Mouse (Mus musculus) MEL (cell line): ENCODE results near the gene Zfp617. TPM values are rescaled to one million over a fixed set of nuclear protein-coding genes. Genes with fewer than 3 reads are reported as not detected.

ENCODE experiments used
- DNase-seq: peaks from one replicate; pipeline ENCODE4 v3.0.0; 2011; ENCODE audit warnings: low read depth, low spot score
- H3K27ac ChIP-seq: 2 replicates; pipeline ENCODE4 v1.5.1; 2012; ENCODE audit warnings: low read depth, mild to moderate bottlenecking, control low read depth, low read length, moderate library complexity; ENCODE audit not compliant: control insufficient read depth
- H3K27me3 ChIP-seq, 2 experiments: fragments of 150-350 bp in 1 of 2; sonication (generic) in 1 of 2; 2 replicates each; pipeline ENCODE4 v1.6.1; 2012; ENCODE audit warnings: low read length in 2 of 2, mild to moderate bottlenecking in 2 of 2, improper control_type of control experiment in 1 of 2, moderate library complexity in 1 of 2; ENCODE audit not compliant: insufficient read depth in 2 of 2, control insufficient read depth in 1 of 2
- H3K36me3 ChIP-seq, 2 experiments: 2 replicates each; pipeline ENCODE4 v1.6.1; 2012 to 2014; ENCODE audit warnings: low read length in 2 of 2, improper control_type of control experiment in 1 of 2, inconsistent platforms in 1 of 2, mild to moderate bottlenecking in 1 of 2; ENCODE audit not compliant: insufficient read depth in 2 of 2, control insufficient read depth in 1 of 2
- H3K4me1 ChIP-seq, 2 experiments: fragments of 150-350 bp in 1 of 2; sonication (generic) in 1 of 2; 2 replicates each; pipeline ENCODE4 v1.6.1; 2012; ENCODE audit warnings: low read length in 2 of 2, improper control_type of control experiment in 1 of 2, mild to moderate bottlenecking in 1 of 2; ENCODE audit not compliant: insufficient read depth in 2 of 2, control insufficient read depth in 1 of 2
- H3K4me3 ChIP-seq, 2 experiments: fragments of 150-350 bp in 1 of 2; sonication (generic) in 1 of 2; 2 replicates each; pipeline ENCODE4 v1.5.1; 2012; ENCODE audit warnings: low read depth in 2 of 2, low read length in 2 of 2, mild to moderate bottlenecking in 2 of 2, moderate library complexity in 2 of 2, control low read depth in 1 of 2, improper control_type of control experiment in 1 of 2; ENCODE audit not compliant: control insufficient read depth in 1 of 2, insufficient read depth in 1 of 2
- H3K79me2 ChIP-seq: 2 replicates; pipeline ENCODE4 v1.6.1; 2012; ENCODE audit warnings: mild to moderate bottlenecking, low read length, moderate library complexity; ENCODE audit not compliant: control insufficient read depth, poor library complexity, insufficient read depth
- H3K9ac ChIP-seq: 2 replicates; pipeline ENCODE4 v1.6.1; 2012; ENCODE audit warnings: low read depth, mild to moderate bottlenecking, control low read depth, low read length, moderate library complexity; ENCODE audit not compliant: control insufficient read depth, poor library complexity, severe bottlenecking
- H3K9me3 ChIP-seq: fragments of 150-350 bp; sonication (generic); replicated peaks from 2 replicates; pipeline ENCODE4 v1.6.1; 2012; ENCODE audit warnings: mild to moderate bottlenecking, low read length, improper control_type of control experiment, moderate library complexity; ENCODE audit not compliant: insufficient read depth
- CHD1 ChIP-seq: IDR thresholded peaks from 2 replicates; pipeline ENCODE4 v1.6.1; 2012; ENCODE audit warnings: low read depth, mild to moderate bottlenecking, inconsistent platforms, low read length, improper control_type of control experiment
- ELF1 ChIP-seq: IDR thresholded peaks from 2 replicates; pipeline ENCODE4 v1.6.1; 2014; ENCODE audit warnings: low read depth, mild to moderate bottlenecking, inconsistent platforms, low read length, improper control_type of control experiment, moderate library complexity
- EP300 ChIP-seq, 2 experiments: IDR thresholded peaks; 2 replicates each; pipeline ENCODE4 v1.6.1; 2011; ENCODE audit warnings: improper control_type of control experiment in 2 of 2, low read length in 2 of 2, low read depth in 1 of 2, mild to moderate bottlenecking in 1 of 2
- ETS1 ChIP-seq: IDR thresholded peaks from 2 replicates; pipeline ENCODE4 v1.6.1; 2012; ENCODE audit warnings: low read depth, mild to moderate bottlenecking, inconsistent platforms, low read length, improper control_type of control experiment, moderate library complexity
- KAT2A ChIP-seq: conservative IDR thresholded peaks from 2 replicates; pipeline ENCODE4 v1.6.1; 2012; ENCODE audit warnings: low read depth, low read length, improper control_type of control experiment, inconsistent platforms
- MAFK ChIP-seq: IDR thresholded peaks from 2 replicates; pipeline ENCODE4 v1.6.1; 2011; ENCODE audit warnings: low read depth, mild to moderate bottlenecking, low read length, improper control_type of control experiment, borderline replicate concordance
- MXI1 ChIP-seq: IDR thresholded peaks from 2 replicates; pipeline ENCODE4 v1.6.1; 2011; ENCODE audit warnings: mild to moderate bottlenecking, low read depth, low read length, improper control_type of control experiment
- MYB ChIP-seq: IDR thresholded peaks from 2 replicates; pipeline ENCODE4 v1.6.1; 2011; ENCODE audit warnings: mild to moderate bottlenecking, low read depth, low read length, improper control_type of control experiment
- MYC ChIP-seq: IDR thresholded peaks from 2 replicates; pipeline ENCODE4 v1.6.1; 2011; ENCODE audit warnings: low read depth, mild to moderate bottlenecking, low read length, improper control_type of control experiment, moderate library complexity
- NRF1 ChIP-seq: IDR thresholded peaks from 2 replicates; pipeline ENCODE4 v1.6.1; 2014; ENCODE audit warnings: low read depth, mild to moderate bottlenecking, inconsistent platforms, low read length, improper control_type of control experiment, moderate library complexity; ENCODE audit not compliant: poor library complexity, insufficient read depth, severe bottlenecking
- RAD21 ChIP-seq: IDR thresholded peaks from 2 replicates; pipeline ENCODE4 v1.6.1; 2011; ENCODE audit warnings: mild to moderate bottlenecking, low read depth, low read length, improper control_type of control experiment
- RCOR1 ChIP-seq: IDR thresholded peaks from 2 replicates; pipeline ENCODE4 v1.6.1; 2012; ENCODE audit warnings: low read depth, mild to moderate bottlenecking, inconsistent platforms, low read length, improper control_type of control experiment
- SIN3A ChIP-seq: IDR thresholded peaks from 2 replicates; pipeline ENCODE4 v1.6.1; 2012; ENCODE audit warnings: low read length, improper control_type of control experiment, inconsistent platforms
- TBP ChIP-seq: IDR thresholded peaks from 2 replicates; pipeline ENCODE4 v1.8.0; 2011; ENCODE audit warnings: low read depth, low read length, improper control_type of control experiment
- USF2 ChIP-seq, 2 experiments: IDR thresholded peaks; 2 replicates each; pipeline ENCODE4 v1.6.1; 2011 to 2012; ENCODE audit warnings: improper control_type of control experiment in 2 of 2, low read length in 2 of 2, borderline replicate concordance in 1 of 2, inconsistent platforms in 1 of 2, low read depth in 1 of 2, mild to moderate bottlenecking in 1 of 2; ENCODE audit not compliant: insufficient read depth in 1 of 2
- ZMIZ1 ChIP-seq: IDR thresholded peaks from 2 replicates; pipeline ENCODE4 v1.6.1; 2012; ENCODE audit warnings: low read depth, mild to moderate bottlenecking, inconsistent platforms, low read length, improper control_type of control experiment, moderate library complexity
- polyA plus RNA-seq, 2 experiments: library from polyadenylated mRNA; stranded (reverse) in 1 of 2; unstranded in 1 of 2; fragments of >175 nt in 1 of 2; fragments of >200 nt in 1 of 2; gene quantifications; 2 replicates each; pipeline versions ENCODE4 v1.2.1 to v1.2.4; 2012; ENCODE audit warnings: low replicate concordance in 2 of 2, low read depth in 1 of 2; ENCODE audit not compliant: insufficient read length in 2 of 2, insufficient read depth in 1 of 2, missing spikeins in 1 of 2
- total RNA-seq: library from RNA; depleted of rRNA; stranded (reverse); fragments of 300-350 nt; gene quantifications from 2 replicates; pipeline ENCODE4 v1.2.3, GENCODE M21; 2012

The Zfp617 gene
- total and polyA plus RNA-seq, 3 experiments = 11.0 to 14.6 TPM; not detected in 1

DNA sequence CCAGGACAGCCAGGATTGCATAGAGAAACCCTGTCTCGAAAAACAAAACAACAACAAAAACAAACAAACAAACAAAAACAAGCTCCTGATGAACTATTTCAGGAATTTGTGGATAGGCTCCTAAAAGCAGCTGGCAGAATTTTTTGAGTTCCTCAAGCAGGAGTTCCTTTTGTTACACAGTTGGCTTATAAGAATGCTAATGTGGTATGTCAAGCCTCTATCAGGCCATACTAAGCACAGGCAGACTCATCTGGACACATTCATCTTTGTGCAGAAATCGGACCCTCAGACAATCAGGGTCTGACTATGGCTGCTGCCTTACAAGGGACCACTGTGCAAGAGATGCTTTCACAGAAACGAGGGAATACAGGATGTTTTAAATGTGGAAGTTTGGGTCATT, 65.8 kb downstream of the Zfp617 start:
- H3K27me3 ChIP-seq = no peaks in the 10 kb centered on the region
- no peaks in the 10 kb centered on the region for H3K9me3 ChIP-seq
- peaks cover 0 to under 1% of the 10 kb centered on the region in 2 experiments; a peak in 2 of 4 replicates for H3K36me3 ChIP-seq
- H3K9ac ChIP-seq = no peak overlapping the region
- H3K27ac ChIP-seq = no peak overlapping the region
- TF ChIP-seq MAFK (no peak), MYB (no peak), TBP (no peak), CHD1 (no peak), NRF1 (no peak), ELF1 (no peak), RCOR1 (no peak), MYC (no peak), USF2 (IDR thresholded peaks at IDR 0.05; ENCODE audit: borderline replicate concordance in 1 of 2, insufficient read depth in 1 of 2, low read depth in 1 of 2, low read length in 2 of 2) (no peak), ZMIZ1 (no peak), SIN3A (no peak), RAD21 (no peak), KAT2A (no peak)
- H3K4me3 ChIP-seq = no peak overlapping the region
- H3K79me2 ChIP-seq = no peaks in the 10 kb centered on the region
- no peaks in the 10 kb centered on the region for H3K4me1 ChIP-seq
- no peak for DNase-seq

DNA sequence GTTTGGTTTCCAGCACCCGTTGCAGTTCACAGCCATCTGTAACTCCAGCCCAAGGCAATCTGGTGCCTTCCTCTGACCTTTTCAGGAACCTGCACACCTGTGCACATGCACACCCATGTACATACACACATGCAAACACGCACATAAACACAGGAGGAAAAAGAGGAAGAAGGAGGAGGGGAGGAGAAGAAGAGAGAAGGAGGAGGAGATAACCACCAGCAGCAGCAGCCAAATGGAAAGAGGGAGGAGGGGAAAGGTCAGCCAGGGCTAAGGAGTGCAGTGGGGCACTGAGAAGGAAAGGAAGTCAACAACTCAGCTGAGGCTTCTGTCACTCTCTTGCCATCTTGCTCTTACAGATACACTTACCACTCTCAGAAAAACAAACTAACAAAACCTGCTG, 72.6 kb downstream of the Zfp617 start:
- 0 out of 2 replicates have a peak, but pooled peaks have one; percentile 27 for TF ChIP-seq TBP
- TF ChIP-seq SIN3A = no peak
- peak in 1 of 2 experiments; percentile 47; a peak in 1 of 4 replicates for TF ChIP-seq EP300 (IDR thresholded peaks at IDR 0.05; ENCODE audit: low read depth in 1 of 2, low read length in 2 of 2)
- TF ChIP-seq MXI1 = peak; percentile 32; the same call in 1 of the 2 replicates
- peak; percentile 63 for TF ChIP-seq ETS1
- Histone ChIP-seq H3K9me3 (no peaks in the 10 kb centered on the region), H3K36me3 (peaks cover 0 to 7% of the 10 kb centered on the region in 2 experiments; a peak in 2 of 4 replicates), H3K9ac (no peak overlapping the region), H3K4me3 (no peak overlapping the region), H3K4me1 (peaks cover 3 to 9% of the 10 kb centered on the region in 2 experiments; a peak in 3 of 4 replicates), H3K27me3 (no peaks in the 10 kb centered on the region), H3K27ac (no peak overlapping the region), H3K79me2 (no peaks in the 10 kb centered on the region)
- DNase-seq = peak; percentile 74
